Mouse (Mus musculus) 416B (cell line): ENCODE measurements at regions not wholly inside any gene's neighbourhood (a gene's known extent, or its start where the extent isn't known, plus 50 kb on each side); places are given as distances from the start of the nearest gene placed in this dataset.
A peak's percentile ranks its signal among the peaks of the same experiment; 100 is the strongest.

Experiments used
- DNase-seq: peaks from one replicate; pipeline ENCODE4 v3.0.0; 2011; ENCODE audit warnings: low read depth

GRCm38 (mm10) chr10:12059728-12060127, 716.5 kb downstream of the Epm2a start:
- DNase-seq, result no peak

- no peak for DNase-seq
Measured at GRCm38 (mm10) chr10:12061069-12061861, 718.1 kb downstream of the Epm2a start.

- no peak for DNase-seq
Measured at GRCm38 (mm10) chr10:12062302-12062701, 719.1 kb downstream of the Epm2a start.

- DNase-seq, result no peak
Measured at GRCm38 (mm10) chr10:12083961-12084360, 740.8 kb downstream of the Epm2a start.

- no peak for DNase-seq
Measured at GRCm38 (mm10) chr10:12092521-12092920, 749.3 kb downstream of the Epm2a start.

GRCm38 (mm10) chr10:12096678-12097077, 753.5 kb downstream of the Epm2a start:
- no peak for DNase-seq

GRCm38 (mm10) chr10:12107001-12107418, 762.2 kb downstream of the Utrn start:
- peak; percentile 25 for DNase-seq

GRCm38 (mm10) chr10:12111720-12112119, 757.4 kb downstream of the Utrn start:
- no peak for DNase-seq

- no peak for DNase-seq
Measured at GRCm38 (mm10) chr10:12115767-12116166, 753.4 kb downstream of the Utrn start.

GRCm38 (mm10) chr10:12116662-12117303, 752.4 kb downstream of the Utrn start:
- DNase-seq, result no peak

- no peak for DNase-seq
Measured at GRCm38 (mm10) chr10:12124272-12124671, 744.9 kb downstream of the Utrn start.

- no peak for DNase-seq
Measured at GRCm38 (mm10) chr10:12129486-12129885, 739.7 kb downstream of the Utrn start.

GRCm38 (mm10) chr10:12144691-12145090, 724.5 kb downstream of the Utrn start:
- DNase-seq, result no peak

GRCm38 (mm10) chr10:12146942-12147537, 722.1 kb downstream of the Utrn start:
- no peak for DNase-seq

GRCm38 (mm10) chr10:12170243-12170642, 698.9 kb downstream of the Utrn start:
- no peak for DNase-seq

GRCm38 (mm10) chr10:12174200-12174818, 694.9 kb downstream of the Utrn start:
- DNase-seq, result no peak

GRCm38 (mm10) chr10:12175141-12175540, 694.0 kb downstream of the Utrn start:
- DNase-seq, result no peak

GRCm38 (mm10) chr10:12177482-12177881, 691.7 kb downstream of the Utrn start:
- DNase-seq, result no peak

GRCm38 (mm10) chr10:12180965-12181364, 688.2 kb downstream of the Utrn start:
- DNase-seq, result no peak

GRCm38 (mm10) chr10:12186918-12187639, 682.1 kb downstream of the Utrn start:
- DNase-seq, result no peak

GRCm38 (mm10) chr10:12187669-12188342, 681.4 kb downstream of the Utrn start:
- DNase-seq, result no peak
